Mouse (Mus musculus): ENCODE measurements around the gene Wwc2. TPM values are rescaled to one million over a fixed set of nuclear protein-coding genes. Genes with fewer than 3 reads are reported as not detected.
A peak's percentile ranks its signal among the peaks of the same experiment; 100 is the strongest.

Wwc2 gene
- polyA plus RNA-seq, 1 experiment from 2014 or later, result 6.7 TPM

DNA sequence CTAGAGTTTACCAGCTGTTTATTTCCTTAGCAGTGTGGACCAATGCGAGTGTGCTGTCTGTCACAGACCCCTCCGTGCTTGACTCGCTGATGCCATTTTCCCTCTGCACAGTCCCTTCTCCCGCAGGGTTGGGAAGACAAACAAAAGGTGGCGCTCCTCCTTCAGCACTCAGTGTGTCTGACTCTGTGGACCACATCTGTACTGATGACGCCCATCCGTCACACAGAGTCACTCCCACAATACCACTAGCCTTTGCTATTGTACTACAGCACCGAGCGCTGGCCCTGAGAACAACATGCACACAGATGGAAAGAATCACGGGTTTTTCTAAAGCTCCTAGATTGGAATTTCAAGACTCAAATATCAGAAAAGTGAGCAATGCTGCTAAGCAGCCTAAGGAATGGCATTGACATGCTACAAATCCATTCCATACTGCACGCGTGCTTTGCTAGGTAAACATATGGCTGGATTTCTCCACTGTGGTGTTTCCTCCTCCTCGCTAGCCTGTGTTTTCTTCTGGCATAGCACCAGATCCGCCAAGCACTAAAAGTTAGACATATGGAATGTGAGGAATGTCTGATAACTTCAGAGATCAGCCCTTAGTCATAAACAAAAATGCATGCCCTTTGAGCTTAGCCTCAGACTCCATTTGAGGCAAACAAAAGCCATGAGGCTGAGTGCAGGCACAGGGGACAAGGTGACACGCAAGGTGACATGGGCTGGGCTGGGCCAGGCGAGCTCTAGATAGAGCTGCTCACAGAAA, 58.5 kb downstream of the Wwc2 start:
- no peak overlapping the region for H3K9ac ChIP-seq
- peaks cover 28% of the 10 kb centered on the region for H3K4me1 ChIP-seq (replicated peaks)
- peak overlapping the region; percentile 28 for H3K4me2 ChIP-seq
- H3K36me3 ChIP-seq, result no peaks in the 10 kb centered on the region
- H3K4me3 ChIP-seq, result no peak overlapping the region
- peak; percentile 84 for ATAC-seq (ENCODE audit: low read depth)
- no peaks in the 10 kb centered on the region for H3K27me3 ChIP-seq
- WGBS, result 36% methylated on average over 16 of the region's 16 CpGs
- H3K27ac ChIP-seq (replicated peaks), result no peak overlapping the region; the same call in 1 of the 2 replicates
- no peaks in the 10 kb centered on the region for H3K9me3 ChIP-seq

DNA sequence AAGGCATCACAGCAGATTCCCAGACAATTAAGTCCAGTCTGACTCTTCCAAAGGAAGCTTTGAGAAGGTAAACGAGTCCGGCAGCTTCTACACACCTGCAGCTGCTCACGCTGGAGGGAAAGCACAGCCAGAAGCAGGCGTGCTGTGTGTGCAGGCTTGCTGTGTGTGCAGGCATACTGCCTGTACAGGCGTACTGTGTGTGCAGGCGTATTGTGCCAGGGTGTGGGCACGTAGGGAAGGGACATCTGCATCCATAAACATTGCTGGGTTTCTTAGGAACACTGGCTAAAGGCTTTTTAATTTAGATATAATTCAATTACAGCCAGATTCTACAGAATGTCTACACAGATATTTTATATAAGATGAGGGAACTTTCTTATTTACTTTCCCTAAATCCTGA, 59.4 kb downstream of the Wwc2 start:
- H3K4me3 ChIP-seq, result no peak overlapping the region
- no peaks in the 10 kb centered on the region for H3K27me3 ChIP-seq
- no peak overlapping the region for H3K4me2 ChIP-seq
- no peak for ATAC-seq (ENCODE audit: low read depth)
- no peaks in the 10 kb centered on the region for H3K36me3 ChIP-seq
- H3K9me3 ChIP-seq, result no peaks in the 10 kb centered on the region
- WGBS, result 89% methylated on average over 7 of the region's 7 CpGs
- H3K4me1 ChIP-seq (replicated peaks), result peaks cover 26% of the 10 kb centered on the region
- no peak overlapping the region for H3K27ac ChIP-seq (replicated peaks)
- H3K9ac ChIP-seq, result no peak overlapping the region

DNA sequence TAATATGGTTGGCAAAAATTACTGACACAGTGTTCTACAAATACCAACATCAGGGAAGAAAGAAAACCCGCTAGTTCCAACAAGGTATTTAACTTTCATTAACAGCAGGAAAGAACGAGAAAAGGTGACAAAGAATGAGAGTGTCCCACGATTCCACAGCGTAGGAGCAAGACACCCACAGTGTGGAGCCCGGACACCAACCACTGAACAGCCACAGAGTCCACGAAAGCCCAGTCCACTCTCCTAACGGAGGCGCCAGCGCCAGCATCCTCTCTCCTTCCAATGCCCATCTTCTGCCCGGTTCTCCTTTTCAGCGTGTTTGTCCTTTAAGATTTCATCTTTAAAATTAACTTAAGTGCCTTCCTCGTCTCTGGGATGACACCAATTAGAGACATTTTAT, 61.1 kb downstream of the Wwc2 start:
- Histone ChIP-seq H3K9ac (no peak overlapping the region), H3K27me3 (no peaks in the 10 kb centered on the region), H3K4me3 (no peak overlapping the region), H3K27ac (replicated peaks) (no peak overlapping the region), H3K4me1 (replicated peaks) (peaks cover 21% of the 10 kb centered on the region), H3K4me2 (no peak overlapping the region), H3K9me3 (no peaks in the 10 kb centered on the region), H3K36me3 (no peaks in the 10 kb centered on the region)
- no peak for ATAC-seq (ENCODE audit: low read depth)
- 93% methylated on average over 12 of the region's 12 CpGs for WGBS

DNA sequence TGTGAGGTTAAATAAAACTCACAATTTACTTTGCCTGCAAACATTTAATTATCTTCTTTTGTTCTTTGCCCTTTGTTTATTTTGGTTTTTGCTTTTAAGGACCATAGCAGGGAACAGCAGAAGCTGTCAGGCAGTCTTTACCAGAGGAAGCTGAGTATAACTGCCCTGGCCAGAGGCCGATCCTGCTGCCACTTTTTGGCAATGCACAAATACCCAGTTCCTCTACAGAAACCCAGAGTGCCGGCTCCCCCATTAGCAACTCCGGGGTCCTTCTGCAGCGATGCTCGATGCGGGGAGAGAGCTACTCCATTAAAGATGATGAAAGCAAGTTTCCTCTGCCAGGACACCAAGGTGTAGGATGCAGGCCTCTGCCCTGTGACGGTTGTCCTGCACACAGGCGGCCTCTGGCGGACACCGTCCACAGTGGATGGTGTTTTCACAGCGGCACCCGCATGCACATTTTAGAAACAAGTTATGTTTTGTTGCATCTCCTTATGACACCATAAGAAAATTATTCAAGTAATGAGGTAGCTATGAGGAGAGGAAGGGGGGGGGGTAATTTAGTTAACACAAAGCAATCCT, 62.0 kb downstream of the Wwc2 start:
- Histone ChIP-seq H3K27ac (replicated peaks) (no peak overlapping the region), H3K36me3 (no peaks in the 10 kb centered on the region), H3K4me1 (replicated peaks) (peaks cover 18% of the 10 kb centered on the region), H3K9me3 (no peaks in the 10 kb centered on the region), H3K27me3 (no peaks in the 10 kb centered on the region), H3K4me3 (no peak overlapping the region), H3K9ac (no peak overlapping the region), H3K4me2 (no peak overlapping the region)
- 93% methylated on average over 12 of the region's 12 CpGs for WGBS
- no peak for ATAC-seq (ENCODE audit: low read depth)

DNA sequence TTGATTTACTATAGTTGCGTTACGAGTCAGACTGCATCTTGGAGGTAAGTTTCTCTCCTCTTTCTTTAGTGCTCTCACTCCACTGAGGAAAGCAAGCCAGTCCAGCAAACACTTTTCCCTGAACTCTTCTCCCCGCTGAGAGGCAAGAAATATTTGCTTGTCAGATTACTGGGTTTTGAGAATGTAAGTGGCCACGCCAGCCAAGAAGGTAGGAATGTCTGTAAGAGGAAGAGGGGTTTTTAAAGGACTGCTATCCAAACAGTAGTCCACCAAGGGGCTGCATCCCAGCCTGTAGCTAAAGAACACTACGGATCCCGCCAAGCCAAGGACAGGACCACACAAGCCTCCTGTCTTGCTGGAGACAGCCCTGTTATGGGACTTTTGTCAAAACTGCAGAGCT, 65.8 kb downstream of the Wwc2 start:
- Histone ChIP-seq H3K36me3 (no peaks in the 10 kb centered on the region; the same call in 1 of the 2 replicates), H3K27me3 (no peaks in the 10 kb centered on the region), H3K4me2 (no peak overlapping the region), H3K9ac (no peak overlapping the region), H3K9me3 (no peaks in the 10 kb centered on the region), H3K4me3 (no peak overlapping the region), H3K4me1 (replicated peaks) (no peaks in the 10 kb centered on the region), H3K27ac (replicated peaks) (no peak overlapping the region)
- ATAC-seq (ENCODE audit: low read depth), result no peak
- WGBS, result 79% methylated on average over 6 of the region's 6 CpGs

DNA sequence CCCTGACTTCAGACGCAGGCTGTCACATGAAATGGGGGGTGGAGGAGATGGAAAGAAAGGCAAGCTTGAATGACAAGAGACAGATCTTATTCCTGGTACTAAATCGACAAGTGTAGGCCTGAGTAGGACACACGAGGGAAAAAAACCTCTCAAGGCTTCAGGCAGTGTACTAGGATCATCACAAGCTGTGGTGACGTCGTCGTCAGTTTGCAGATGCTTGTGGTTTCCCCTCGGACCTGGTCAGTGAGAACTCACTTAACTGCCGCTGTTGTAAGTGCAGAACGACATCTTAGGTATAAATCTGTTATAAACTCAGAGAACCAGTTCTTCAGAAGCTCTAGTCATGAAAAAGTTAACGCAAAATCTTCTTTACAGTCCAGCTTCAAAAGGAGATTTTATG, 67.9 kb downstream of the Wwc2 start:
- no peaks in the 10 kb centered on the region for H3K27me3 ChIP-seq
- no peak overlapping the region for H3K4me3 ChIP-seq
- no peaks in the 10 kb centered on the region for H3K4me1 ChIP-seq (replicated peaks)
- H3K9me3 ChIP-seq, result no peaks in the 10 kb centered on the region
- H3K36me3 ChIP-seq, result no peaks in the 10 kb centered on the region; the same call in 1 of the 2 replicates
- no peak overlapping the region for H3K9ac ChIP-seq
- no peak overlapping the region for H3K4me2 ChIP-seq
- 82% methylated on average over 10 of the region's 10 CpGs for WGBS
- H3K27ac ChIP-seq (replicated peaks), result no peak overlapping the region
- no peak for ATAC-seq (ENCODE audit: low read depth)

DNA sequence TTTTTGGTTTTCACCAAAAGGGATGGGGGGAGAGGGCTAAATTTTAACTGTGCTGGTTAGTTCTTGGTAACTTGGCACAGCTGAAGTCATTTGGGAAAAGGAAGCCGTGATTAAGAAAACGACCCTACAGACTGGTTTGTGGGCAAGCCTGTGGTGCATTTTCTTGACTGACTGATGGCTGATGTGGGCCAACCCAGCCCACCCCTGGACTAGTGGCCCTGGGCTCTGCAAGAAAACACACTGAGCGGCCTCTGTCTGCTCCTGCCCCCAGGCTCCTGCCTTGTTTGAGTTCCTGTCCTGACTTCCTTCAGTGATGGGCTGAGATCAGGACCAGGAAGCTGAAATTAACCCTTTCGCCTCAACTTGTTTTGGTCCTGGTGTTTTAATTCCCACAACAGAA, 68.7 kb downstream of the Wwc2 start:
- H3K36me3 ChIP-seq, result no peaks in the 10 kb centered on the region; the same call in 1 of the 2 replicates
- H3K27ac ChIP-seq (replicated peaks), result no peak overlapping the region
- WGBS, result 75% methylated on average over 4 of the region's 4 CpGs
- H3K4me3 ChIP-seq, result no peak overlapping the region
- no peaks in the 10 kb centered on the region for H3K9me3 ChIP-seq
- no peak overlapping the region for H3K4me2 ChIP-seq
- H3K4me1 ChIP-seq (replicated peaks), result 0 out of 2 replicates have a peak, but pooled peaks cover under 1% of the 10 kb centered on the region
- no peak overlapping the region for H3K9ac ChIP-seq
- ATAC-seq (ENCODE audit: low read depth), result no peak
- H3K27me3 ChIP-seq, result no peaks in the 10 kb centered on the region

DNA sequence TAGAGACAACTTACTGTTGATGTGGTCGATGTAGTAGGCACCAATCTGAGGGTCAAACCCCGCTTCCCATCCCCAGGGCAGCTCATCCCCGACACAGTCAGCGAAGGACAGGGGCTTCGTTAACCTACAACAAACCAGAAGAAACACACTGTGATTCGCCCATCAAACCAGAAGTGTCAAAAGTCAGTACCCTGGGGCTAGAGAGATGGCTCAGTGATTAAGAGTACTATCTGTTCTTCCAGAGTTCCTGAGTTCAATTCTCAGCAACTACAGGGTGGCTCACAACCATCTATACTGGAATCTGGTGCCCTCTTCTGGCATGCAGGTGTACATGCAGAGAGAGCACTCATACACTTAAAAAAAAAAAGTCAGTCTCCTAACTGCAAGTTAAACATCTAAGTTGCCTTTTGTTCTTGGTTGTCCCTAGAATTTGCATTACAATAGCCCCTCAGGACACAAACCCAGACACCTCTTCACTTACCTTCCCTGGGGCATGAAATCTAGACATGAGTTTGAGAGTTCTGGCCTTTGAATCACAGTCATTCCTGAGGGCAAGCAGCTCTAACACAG, 70.1 kb downstream of the Wwc2 start:
- Histone ChIP-seq H3K36me3 (no peaks in the 10 kb centered on the region; the same call in 1 of the 2 replicates), H3K4me1 (replicated peaks) (0 out of 2 replicates have a peak, but pooled peaks cover 5% of the 10 kb centered on the region), H3K9ac (no peak overlapping the region), H3K27me3 (no peaks in the 10 kb centered on the region), H3K27ac (replicated peaks) (no peak overlapping the region), H3K9me3 (no peaks in the 10 kb centered on the region), H3K4me3 (no peak overlapping the region), H3K4me2 (no peak overlapping the region)
- no peak for ATAC-seq (ENCODE audit: low read depth)
- 96% methylated on average over 6 of the region's 6 CpGs for WGBS

DNA sequence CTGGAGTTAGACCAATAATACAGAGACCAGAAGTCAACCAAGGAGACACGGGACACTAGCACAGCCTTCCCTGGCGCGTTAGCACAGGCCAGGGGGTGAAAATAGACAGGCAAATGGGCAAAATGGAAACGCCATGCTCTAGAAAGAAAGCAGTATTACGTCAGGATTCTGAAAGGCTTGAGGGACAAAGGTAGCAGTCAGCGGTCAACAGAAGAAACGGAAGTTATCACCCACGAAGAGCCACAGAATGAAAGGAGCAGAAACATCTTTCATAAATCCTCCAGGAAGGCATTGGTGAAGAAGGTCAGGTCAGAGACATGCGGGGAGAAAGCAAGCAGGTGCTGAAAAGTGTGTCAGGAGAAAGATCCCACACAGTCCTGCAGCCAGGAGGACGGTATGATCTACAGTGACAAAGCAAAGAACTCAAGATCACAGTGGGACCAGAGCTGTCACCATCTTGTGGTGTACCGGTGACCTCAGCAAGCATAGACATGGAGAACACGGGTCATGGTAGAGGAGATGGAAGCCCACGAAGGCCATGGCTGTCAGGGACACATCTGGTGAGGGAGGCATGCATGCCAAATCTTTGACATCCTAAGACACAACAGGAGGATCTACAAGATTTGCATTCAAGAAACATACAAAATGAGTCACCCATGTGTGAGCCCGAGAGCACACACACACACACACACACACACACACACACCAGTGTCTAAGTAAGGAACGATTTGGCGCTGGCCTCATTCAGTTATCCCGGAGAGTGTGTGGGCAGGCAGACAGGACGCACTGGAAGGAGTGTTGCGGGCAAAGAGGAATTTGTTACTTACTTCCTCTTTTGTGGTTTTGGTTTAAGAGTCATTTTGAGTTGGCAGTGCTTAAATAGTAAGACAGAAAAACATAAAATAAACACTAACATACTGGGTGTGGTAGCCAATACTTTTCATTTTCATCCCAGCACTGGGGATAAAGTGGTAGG, 73.4 kb downstream of the Wwc2 start:
- Histone ChIP-seq H3K36me3 (no peaks in the 10 kb centered on the region; the same call in 1 of the 2 replicates), H3K4me1 (replicated peaks) (0 out of 2 replicates have a peak, but pooled peaks cover 5% of the 10 kb centered on the region), H3K9me3 (no peaks in the 10 kb centered on the region), H3K27me3 (no peaks in the 10 kb centered on the region), H3K4me3 (no peak overlapping the region), H3K9ac (no peak overlapping the region), H3K4me2 (no peak overlapping the region), H3K27ac (replicated peaks) (no peak overlapping the region)
- WGBS, result 84% methylated on average over 19 of the region's 19 CpGs
- ATAC-seq (ENCODE audit: low read depth), result no peak

DNA sequence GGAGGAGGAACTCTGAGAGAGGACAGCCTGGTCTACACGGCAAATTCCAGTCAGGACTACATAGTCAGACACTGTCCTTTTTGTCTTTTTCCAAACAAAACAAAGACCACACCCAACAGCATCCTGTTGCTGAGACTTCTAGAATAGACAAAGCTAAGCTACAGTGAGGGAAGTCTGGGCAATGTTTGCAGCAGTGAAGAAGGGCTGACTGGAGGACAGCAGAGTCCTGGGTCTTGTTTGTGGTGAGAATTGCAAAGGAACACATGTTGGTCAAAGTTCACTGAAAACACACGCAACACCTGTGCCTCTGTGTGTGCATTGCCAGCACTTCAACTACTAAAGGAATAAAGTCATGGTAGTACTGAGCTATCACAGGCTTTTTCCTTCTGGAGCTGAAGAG, 75.2 kb downstream of the Wwc2 start:
- H3K36me3 ChIP-seq, result no peaks in the 10 kb centered on the region; the same call in 1 of the 2 replicates
- H3K9ac ChIP-seq, result no peak overlapping the region
- 0 out of 2 replicates have a peak, but pooled peaks cover 5% of the 10 kb centered on the region for H3K4me1 ChIP-seq (replicated peaks)
- H3K27ac ChIP-seq (replicated peaks), result no peak overlapping the region
- no peaks in the 10 kb centered on the region for H3K9me3 ChIP-seq
- no peak for ATAC-seq (ENCODE audit: low read depth)
- no peak overlapping the region for H3K4me2 ChIP-seq
- WGBS, result 81% methylated on average over 2 of the region's 2 CpGs
- no peaks in the 10 kb centered on the region for H3K27me3 ChIP-seq
- no peak overlapping the region for H3K4me3 ChIP-seq

DNA sequence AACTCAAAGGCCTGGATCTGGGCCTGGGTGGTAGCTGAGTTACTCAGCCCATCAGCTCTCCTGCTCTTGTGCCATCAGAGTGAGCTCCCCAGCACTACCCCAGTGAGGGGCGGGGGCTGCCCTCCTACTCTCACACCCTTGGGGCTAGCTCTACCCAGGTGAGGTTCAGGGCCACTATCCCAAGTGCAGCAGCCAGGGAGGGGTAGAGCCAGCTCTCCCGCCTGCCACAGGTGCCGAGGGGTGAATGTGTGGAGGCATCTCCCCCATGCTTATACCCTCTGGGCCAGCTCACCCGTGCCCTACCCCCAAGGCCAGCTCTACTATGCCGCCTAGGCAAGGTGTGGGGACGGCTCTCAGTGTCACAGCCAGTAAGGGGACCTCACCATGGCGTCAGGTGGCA, 75.8 kb downstream of the Wwc2 start:
- no peak for ATAC-seq (ENCODE audit: low read depth)
- 90% methylated on average over 7 of the region's 7 CpGs for WGBS
- 0 out of 2 replicates have a peak, but pooled peaks cover 5% of the 10 kb centered on the region for H3K4me1 ChIP-seq (replicated peaks)
- H3K9me3 ChIP-seq, result 0 out of 2 replicates have a peak, but pooled peaks cover under 1% of the 10 kb centered on the region
- H3K36me3 ChIP-seq, result no peaks in the 10 kb centered on the region; the same call in 1 of the 2 replicates
- H3K4me2 ChIP-seq, result no peak overlapping the region
- H3K4me3 ChIP-seq, result no peak overlapping the region
- H3K27ac ChIP-seq (replicated peaks), result no peak overlapping the region
- H3K9ac ChIP-seq, result no peak overlapping the region
- no peaks in the 10 kb centered on the region for H3K27me3 ChIP-seq

All from neural tube, embryonic 13.5 days (tissue).